Mouse (Mus musculus): ENCODE results near the gene Mcl1. TPM values are rescaled to one million over a fixed set of nuclear protein-coding genes. Genes with fewer than 3 reads are reported as not detected.
A peak's percentile ranks its signal among the peaks of the same experiment; 100 is the strongest.

Mcl1 gene
- polyA plus RNA-seq, 1 experiment from 2014 or later, result 74.3 TPM

GRCm38 (mm10) chr3:95672461-95672860 is 13.9 kb downstream of the Mcl1 start:
- Histone ChIP-seq H3K27me3 (no peaks in the 10 kb centered on the region), H3K9me3 (no peaks in the 10 kb centered on the region), H3K27ac (replicated peaks) (no peak overlapping the region), H3K4me3 (no peak overlapping the region), H3K36me3 (peaks cover 35% of the 10 kb centered on the region), H3K4me1 (peaks cover 39% of the 10 kb centered on the region), H3K4me2 (replicated peaks) (no peak overlapping the region), H3K9ac (replicated peaks) (no peak overlapping the region)
- 68% methylated on average over 3 of the region's 3 CpGs for WGBS
- ATAC-seq (ENCODE audit: low FRiP score, low read depth), result no peak

- Histone ChIP-seq H3K36me3 (peaks cover 36% of the 10 kb centered on the region), H3K27me3 (no peaks in the 10 kb centered on the region), H3K27ac (replicated peaks) (peak overlapping the region; percentile 35; the same call in 1 of the 2 replicates), H3K9me3 (no peaks in the 10 kb centered on the region), H3K4me1 (peaks cover 33% of the 10 kb centered on the region), H3K4me3 (no peak overlapping the region), H3K9ac (replicated peaks) (no peak overlapping the region), H3K4me2 (replicated peaks) (no peak overlapping the region)
- no peak for ATAC-seq (ENCODE audit: low FRiP score, low read depth)
- 59% methylated on average over 10 of the region's 10 CpGs for WGBS
These were observed 14.5 kb downstream of the Mcl1 start for GRCm38 (mm10) chr3:95672861-95673706.

GRCm38 (mm10) chr3:95673707-95674211 is 15.2 kb downstream of the Mcl1 start:
- Histone ChIP-seq H3K27ac (replicated peaks) (peak overlapping the region; percentile 35), H3K4me2 (replicated peaks) (no peak overlapping the region), H3K27me3 (no peaks in the 10 kb centered on the region), H3K36me3 (peaks cover 32% of the 10 kb centered on the region), H3K4me3 (no peak overlapping the region), H3K9ac (replicated peaks) (no peak overlapping the region), H3K4me1 (peaks cover 28% of the 10 kb centered on the region), H3K9me3 (no peaks in the 10 kb centered on the region)
- no peak for ATAC-seq (ENCODE audit: low FRiP score, low read depth)
- WGBS, result 33% methylated on average over 11 of the region's 11 CpGs

GRCm38 (mm10) chr3:95674236-95674635 is 15.6 kb downstream of the Mcl1 start:
- Histone ChIP-seq H3K9ac (replicated peaks) (no peak overlapping the region), H3K4me3 (no peak overlapping the region), H3K27me3 (no peaks in the 10 kb centered on the region), H3K27ac (replicated peaks) (peak overlapping the region; percentile 35), H3K36me3 (peaks cover 28% of the 10 kb centered on the region), H3K4me1 (peaks cover 28% of the 10 kb centered on the region), H3K4me2 (replicated peaks) (no peak overlapping the region), H3K9me3 (no peaks in the 10 kb centered on the region)
- WGBS, result 47% methylated on average over 2 of the region's 2 CpGs
- no peak for ATAC-seq (ENCODE audit: low FRiP score, low read depth)

GRCm38 (mm10) chr3:95674812-95675211 is 16.2 kb downstream of the Mcl1 start:
- H3K4me2 ChIP-seq (replicated peaks), result no peak overlapping the region
- H3K4me1 ChIP-seq, result peaks cover 28% of the 10 kb centered on the region
- H3K36me3 ChIP-seq, result peaks cover 22% of the 10 kb centered on the region
- H3K27me3 ChIP-seq, result no peaks in the 10 kb centered on the region
- H3K27ac ChIP-seq (replicated peaks), result peak overlapping the region; percentile 52
- H3K9ac ChIP-seq (replicated peaks), result no peak overlapping the region
- 37% methylated on average over 6 of the region's 6 CpGs for WGBS
- H3K9me3 ChIP-seq, result no peaks in the 10 kb centered on the region
- H3K4me3 ChIP-seq, result no peak overlapping the region
- ATAC-seq (ENCODE audit: low FRiP score, low read depth), result no peak

GRCm38 (mm10) chr3:95675301-95676092 is 16.9 kb downstream of the Mcl1 start:
- H3K4me1 ChIP-seq, result peaks cover 28% of the 10 kb centered on the region
- ATAC-seq (ENCODE audit: low FRiP score, low read depth), result peak; percentile 20; the same call in 1 of the 2 replicates
- H3K36me3 ChIP-seq, result peaks cover 22% of the 10 kb centered on the region
- no peak overlapping the region for H3K4me3 ChIP-seq
- 18% methylated on average over 8 of the region's 8 CpGs for WGBS
- H3K27ac ChIP-seq (replicated peaks), result peak overlapping the region; percentile 52
- H3K9ac ChIP-seq (replicated peaks), result no peak overlapping the region
- no peak overlapping the region for H3K4me2 ChIP-seq (replicated peaks)
- H3K9me3 ChIP-seq, result no peaks in the 10 kb centered on the region
- no peaks in the 10 kb centered on the region for H3K27me3 ChIP-seq

- ATAC-seq (ENCODE audit: low FRiP score, low read depth), result no peak
These were observed 18.3 kb downstream of the Mcl1 start for GRCm38 (mm10) chr3:95676745-95677419.

GRCm38 (mm10) chr3:95677420-95678090 is 19.0 kb downstream of the Mcl1 start:
- no peak overlapping the region for H3K4me3 ChIP-seq
- H3K27ac ChIP-seq (replicated peaks), result no peak overlapping the region
- ATAC-seq (ENCODE audit: low FRiP score, low read depth), result no peak
- WGBS, result 88% methylated on average over 19 of the region's 19 CpGs
- peaks cover 20% of the 10 kb centered on the region for H3K36me3 ChIP-seq
- no peak overlapping the region for H3K9ac ChIP-seq (replicated peaks)
- H3K4me1 ChIP-seq, result peaks cover 26% of the 10 kb centered on the region
- no peak overlapping the region for H3K4me2 ChIP-seq (replicated peaks)
- H3K9me3 ChIP-seq, result no peaks in the 10 kb centered on the region
- no peaks in the 10 kb centered on the region for H3K27me3 ChIP-seq

More at GRCm38 (mm10) chr3:95676745-95677419, 18.3 kb downstream of the Mcl1 start:
- no peak overlapping the region for H3K27ac ChIP-seq (replicated peaks)
- no peak overlapping the region for H3K4me3 ChIP-seq
- H3K4me2 ChIP-seq (replicated peaks), result no peak overlapping the region
- no peak overlapping the region for H3K9ac ChIP-seq (replicated peaks)
- no peaks in the 10 kb centered on the region for H3K27me3 ChIP-seq
- H3K9me3 ChIP-seq, result no peaks in the 10 kb centered on the region
- peaks cover 31% of the 10 kb centered on the region for H3K4me1 ChIP-seq
- peaks cover 22% of the 10 kb centered on the region for H3K36me3 ChIP-seq
- WGBS, result 59% methylated on average over 15 of the region's 15 CpGs

- Histone ChIP-seq H3K4me3 (no peak overlapping the region), H3K9me3 (no peaks in the 10 kb centered on the region), H3K27me3 (no peaks in the 10 kb centered on the region), H3K4me1 (peaks cover 13% of the 10 kb centered on the region), H3K4me2 (replicated peaks) (no peak overlapping the region), H3K9ac (replicated peaks) (no peak overlapping the region), H3K27ac (replicated peaks) (no peak overlapping the region), H3K36me3 (peaks cover 8% of the 10 kb centered on the region; the same call in 1 of the 2 replicates)
- no peak for ATAC-seq (ENCODE audit: low FRiP score, low read depth)
- 91% methylated on average over 8 of the region's 8 CpGs for WGBS
These were observed 21.0 kb downstream of the Mcl1 start for GRCm38 (mm10) chr3:95679551-95679950.

GRCm38 (mm10) chr3:95680673-95681072 is 22.1 kb downstream of the Mcl1 start:
- H3K27ac ChIP-seq (replicated peaks), result no peak overlapping the region
- ATAC-seq (ENCODE audit: low FRiP score, low read depth), result no peak
- H3K36me3 ChIP-seq, result peaks cover 8% of the 10 kb centered on the region; the same call in 1 of the 2 replicates
- 0 out of 2 replicates have a peak, but pooled peaks cover 5% of the 10 kb centered on the region for H3K27me3 ChIP-seq
- WGBS, result 88% methylated on average over 6 of the region's 6 CpGs
- H3K9me3 ChIP-seq, result no peaks in the 10 kb centered on the region
- H3K4me1 ChIP-seq, result peaks cover 3% of the 10 kb centered on the region; the same call in 1 of the 2 replicates
- H3K4me2 ChIP-seq (replicated peaks), result no peak overlapping the region
- H3K9ac ChIP-seq (replicated peaks), result no peak overlapping the region
- no peak overlapping the region for H3K4me3 ChIP-seq

- no peak overlapping the region for H3K27ac ChIP-seq (replicated peaks)
These were observed 22.8 kb downstream of the Mcl1 start for GRCm38 (mm10) chr3:95681365-95681764.

More at GRCm38 (mm10) chr3:95681365-95681764, 22.8 kb downstream of the Mcl1 start:
- Histone ChIP-seq H3K9me3 (no peaks in the 10 kb centered on the region), H3K4me2 (replicated peaks) (no peak overlapping the region), H3K4me1 (peaks cover 3% of the 10 kb centered on the region; the same call in 1 of the 2 replicates), H3K4me3 (no peak overlapping the region), H3K27me3 (peaks cover 12% of the 10 kb centered on the region; the same call in 1 of the 2 replicates), H3K36me3 (peaks cover 8% of the 10 kb centered on the region; the same call in 1 of the 2 replicates), H3K9ac (replicated peaks) (no peak overlapping the region)
- ATAC-seq (ENCODE audit: low FRiP score, low read depth), result no peak
- WGBS, result 67% methylated on average over 11 of the region's 11 CpGs
